Mouse (Mus musculus): ENCODE data around the gene Brd7. TPM values are rescaled to one million over a fixed set of nuclear protein-coding genes. Genes with fewer than 3 reads are reported as not detected.

Brd7 gene
- polyA plus RNA-seq, 1 experiment = not detected

DNA sequence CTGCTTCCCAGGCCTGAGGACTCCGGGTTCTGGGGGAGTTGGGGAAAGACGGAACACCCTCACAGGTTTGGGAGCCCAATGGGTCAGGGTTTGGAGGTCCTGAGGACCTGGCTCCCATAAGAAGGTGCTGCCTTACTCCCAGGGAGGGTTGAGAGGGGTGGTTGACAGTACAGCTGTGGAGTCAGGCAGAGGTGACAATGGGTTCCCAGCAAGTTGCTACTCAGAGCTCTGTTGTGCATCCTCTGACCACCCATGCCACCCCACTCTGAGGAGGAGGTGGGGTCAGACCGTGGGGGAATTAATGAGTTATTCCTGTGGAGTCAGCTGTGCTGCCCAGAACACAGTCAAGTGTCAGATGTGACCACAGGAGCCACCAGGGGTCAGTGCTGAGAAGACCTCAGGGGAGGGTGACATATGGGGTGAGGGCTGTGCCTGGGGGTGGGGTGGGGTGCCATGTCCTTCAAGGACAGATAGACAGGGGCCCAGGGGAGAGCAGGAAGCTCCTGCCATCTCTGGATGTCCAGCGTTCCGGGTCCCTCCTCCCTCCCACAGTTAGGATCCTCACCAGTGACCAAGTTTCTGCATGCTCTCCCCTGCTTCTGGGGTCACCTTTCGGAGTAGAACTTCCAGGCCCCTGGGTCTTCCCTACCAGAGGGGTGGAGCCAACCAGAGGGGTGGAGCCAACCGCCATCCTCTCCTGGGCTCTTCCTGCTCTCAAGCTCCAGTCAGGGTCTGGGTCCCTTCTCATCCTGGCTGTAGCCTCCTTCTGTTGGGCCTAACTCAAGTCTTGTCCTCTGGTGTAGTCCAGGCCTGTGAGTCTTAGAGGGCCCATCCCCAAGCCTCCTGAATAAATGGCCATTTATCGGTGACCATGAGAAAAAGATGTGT is 76.3 kb downstream of the Brd7 start:
- no peak overlapping the region for H3K4me3 ChIP-seq (ENCODE audit: insufficient read depth, low read depth, low read length)
- WGBS = 87% methylated on average over 8 of the region's 8 CpGs
- H3K4me1 ChIP-seq (ENCODE audit: control insufficient read depth, insufficient read depth, low read length) = peaks cover 12% of the 10 kb centered on the region
- TF ChIP-seq POLR2A (IDR thresholded peaks at IDR 0.05; ENCODE audit: insufficient read depth, low read depth, low read length) (no peak), CTCF (IDR thresholded peaks at IDR 0.05; ENCODE audit: insufficient read depth, low read depth, low read length) (no peak)
- H3K27ac ChIP-seq (ENCODE audit: insufficient read depth, low read depth, low read length) = no peak overlapping the region

GRCm38 (mm10) chr8:88284738-88285137 is 77.3 kb downstream of the Brd7 start:
- Histone ChIP-seq H3K4me1 (ENCODE audit: control insufficient read depth, insufficient read depth, low read length) (peaks cover 12% of the 10 kb centered on the region), H3K4me3 (ENCODE audit: insufficient read depth, low read depth, low read length) (no peak overlapping the region), H3K27ac (ENCODE audit: insufficient read depth, low read depth, low read length) (no peak overlapping the region)
- WGBS = 55% methylated on average over 7 of the region's 7 CpGs
- TF ChIP-seq CTCF (IDR thresholded peaks at IDR 0.05; ENCODE audit: insufficient read depth, low read depth, low read length) (no peak), POLR2A (IDR thresholded peaks at IDR 0.05; ENCODE audit: insufficient read depth, low read depth, low read length) (no peak)

- Histone ChIP-seq H3K4me1 (ENCODE audit: control insufficient read depth, insufficient read depth, low read length) (peaks cover 12% of the 10 kb centered on the region), H3K4me3 (ENCODE audit: insufficient read depth, low read depth, low read length) (no peak overlapping the region), H3K27ac (ENCODE audit: insufficient read depth, low read depth, low read length) (no peak overlapping the region)
- WGBS = 93% methylated on average over 13 of the region's 13 CpGs
- TF ChIP-seq POLR2A (IDR thresholded peaks at IDR 0.05; ENCODE audit: insufficient read depth, low read depth, low read length) = no peak
- no peak for TF ChIP-seq CTCF (IDR thresholded peaks at IDR 0.05; ENCODE audit: insufficient read depth, low read depth, low read length)
These were observed 78.5 kb downstream of the Brd7 start for GRCm38 (mm10) chr8:88283243-88284115.

- Histone ChIP-seq H3K27ac (ENCODE audit: insufficient read depth, low read depth, low read length) (no peak overlapping the region), H3K4me3 (ENCODE audit: insufficient read depth, low read depth, low read length) (no peak overlapping the region), H3K4me1 (ENCODE audit: control insufficient read depth, insufficient read depth, low read length) (peaks cover 12% of the 10 kb centered on the region)
- no peak for TF ChIP-seq POLR2A (IDR thresholded peaks at IDR 0.05; ENCODE audit: insufficient read depth, low read depth, low read length)
- 62% methylated on average over 8 of the region's 8 CpGs for WGBS
These were observed 79.3 kb downstream of the Brd7 start for GRCm38 (mm10) chr8:88282684-88283083.

Other genes with a start within 250 kb of the Brd7 start
- not detected in 2 replicates for gene Cnep1r1, start 243.4 kb downstream of the Brd7 start, polyA plus RNA-seq (2012; ENCODE audit: insufficient read depth, insufficient read length, low replicate concordance, missing spikeins)
- gene Heatr3, start 224.3 kb downstream of the Brd7 start, polyA plus RNA-seq (2012; ENCODE audit: insufficient read depth, insufficient read length, low replicate concordance, missing spikeins) = not detected in 2 replicates
- gene Tent4b, start 163.0 kb downstream of the Brd7 start, polyA plus RNA-seq (2012; ENCODE audit: insufficient read depth, insufficient read length, low replicate concordance, missing spikeins) = not detected in 2 replicates
- gene Adcy7, start 89.8 kb downstream of the Brd7 start, polyA plus RNA-seq (2012; ENCODE audit: insufficient read depth, insufficient read length, low replicate concordance, missing spikeins) = not detected in 2 replicates
- gene Nkd1, start 159.2 kb upstream of the Brd7 start, polyA plus RNA-seq (2012; ENCODE audit: insufficient read depth, insufficient read length, low replicate concordance, missing spikeins) = not detected in 2 replicates

Data from olfactory bulb, adult 2 months (tissue).